Mouse (Mus musculus): ENCODE measurements around the gene Lrrc15.

DNA sequence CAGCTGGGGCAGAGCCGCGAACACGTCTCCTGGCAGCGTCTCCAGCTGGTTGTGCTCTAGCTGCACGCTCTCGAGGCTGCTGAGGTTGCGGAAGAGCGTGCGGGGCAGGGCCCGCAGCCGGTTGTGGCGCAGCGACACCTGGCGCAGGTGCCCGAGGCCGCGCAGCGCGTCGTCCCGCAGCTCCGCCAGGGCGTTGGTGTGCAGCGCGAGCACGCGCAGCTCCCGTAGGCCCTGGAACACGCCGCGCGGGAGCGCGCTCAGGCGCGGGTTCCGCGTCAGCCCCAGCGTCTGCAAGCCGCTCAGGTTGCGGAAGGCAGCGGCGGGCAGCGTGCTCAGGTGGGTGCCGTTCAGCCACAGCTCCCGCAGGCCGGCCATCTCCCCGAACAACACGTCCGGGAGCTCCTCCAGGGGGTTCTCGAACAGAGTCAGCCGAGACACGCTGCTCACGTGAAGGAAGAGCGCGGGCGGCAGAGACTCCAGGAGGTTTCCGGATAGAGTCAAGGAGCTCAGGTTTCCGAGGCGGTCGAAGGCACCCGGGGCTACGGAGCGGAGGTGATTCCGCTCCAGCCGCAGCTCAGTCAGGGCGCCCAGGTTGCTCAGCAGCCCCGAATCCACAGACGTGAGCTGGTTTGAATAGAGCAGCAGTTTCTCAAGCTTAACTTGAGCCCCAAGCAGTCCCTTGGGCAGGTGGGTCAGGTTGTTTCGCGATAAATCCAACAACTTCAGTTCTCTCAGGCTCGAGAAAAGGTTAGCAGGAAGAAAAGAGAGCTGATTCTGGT lies 25.7 kb upstream of the Lrrc15 start:
- TF ChIP-seq POLR2A (IDR thresholded peaks at IDR 0.05; ENCODE audit: control insufficient read depth, low read depth, low read length): no peak
- TF ChIP-seq CTCF (IDR thresholded peaks at IDR 0.05; ENCODE audit: control insufficient read depth, insufficient read depth, insufficient replicate concordance, low read depth, low read length): no peak

Measured in testis, adult 2 months (tissue).